8 mouse cellular contexts compared by ENCODE assay signal in the genomic region with DNA sequence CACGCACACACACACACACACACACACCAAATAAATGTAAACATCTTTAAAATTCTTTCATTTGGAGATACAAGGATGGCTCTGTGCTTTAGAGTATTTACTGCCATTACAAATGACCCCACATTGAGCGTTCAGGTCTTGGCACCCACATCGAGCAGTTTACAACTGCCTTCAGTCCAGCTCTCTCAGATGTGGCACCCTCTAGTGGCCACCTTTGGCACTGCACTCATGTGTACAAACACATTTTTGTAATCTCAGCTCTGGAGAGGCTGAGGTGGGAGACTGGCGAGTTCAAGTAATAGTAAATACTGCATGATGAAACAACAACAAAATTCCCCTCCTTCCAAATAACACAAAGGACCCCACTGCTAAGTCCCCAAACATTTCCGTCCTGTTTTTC.
DNase-seq lines count a peak whose midpoint lies in the region; ATAC-seq and TF ChIP-seq lines count a peak whose summit lies in the region.

No protein-coding gene starts in this region.

- no peak overlapping the region for H3K4me2 ChIP-seq in forebrain, postnatal 0 days (ENCODE audit: low read depth)
- no peak overlapping the region for H3K4me2 ChIP-seq in neural tube, embryonic 15.5 days

- H3K4me1 ChIP-seq in forebrain, postnatal 0 days (ENCODE audit: insufficient read depth) = no peaks in the 10 kb centered on the region
- no peaks in the 10 kb centered on the region for H3K4me1 ChIP-seq in forebrain, embryonic 10.5 days
- H3K4me1 ChIP-seq in neural tube, embryonic 15.5 days = no peaks in the 10 kb centered on the region

- no peak for ATAC-seq in forebrain, postnatal 0 days
- no peak for ATAC-seq in neural tube, embryonic 15.5 days (ENCODE audit: low FRiP score)

- no peaks in the 10 kb centered on the region for H3K36me3 ChIP-seq in forebrain, postnatal 0 days (ENCODE audit: insufficient read depth)
- H3K36me3 ChIP-seq in forebrain, embryonic 10.5 days (replicated peaks) = no peaks in the 10 kb centered on the region
- no peaks in the 10 kb centered on the region for H3K36me3 ChIP-seq in neural tube, embryonic 15.5 days
- no peaks in the 10 kb centered on the region for H3K36me3 ChIP-seq in splenic B cell, adult 2 months (ENCODE audit: control insufficient read depth, insufficient read depth, low read length, poor library complexity, severe bottlenecking)

- no peaks in the 10 kb centered on the region for H3K9me3 ChIP-seq in forebrain, postnatal 0 days (ENCODE audit: low read length)
- H3K9me3 ChIP-seq in forebrain, embryonic 10.5 days = no peaks in the 10 kb centered on the region
- H3K9me3 ChIP-seq in neural tube, embryonic 15.5 days (replicated peaks) = no peaks in the 10 kb centered on the region

- no peak overlapping the region for H3K4me3 ChIP-seq in forebrain, postnatal 0 days (ENCODE audit: low read depth, low read length)
- H3K4me3 ChIP-seq in forebrain, embryonic 10.5 days = no peak overlapping the region
- H3K4me3 ChIP-seq in neural tube, embryonic 15.5 days (replicated peaks) = no peak overlapping the region

- no peak for DNase-seq in forebrain, postnatal 0 days
- DNase-seq in forebrain, embryonic 10.5 days (ENCODE audit: extremely low spot score, low spot score) = no peak
- peak; percentile 37 for DNase-seq in neural tube, embryonic 10.5 days (ENCODE audit: extremely low spot score, low spot score)
- DNase-seq in embryo, embryonic 11 days = peak; percentile 23
- peak; percentile 0 for DNase-seq in splenic B cell, adult 2 months (ENCODE audit: low read depth, low spot score)
- no peak for DNase-seq in urinary bladder, postnatal 36 days (ENCODE audit: low spot score in 2 of 2)
- no peak for DNase-seq in frontal cortex, postnatal 25 days (ENCODE audit: low spot score in 2 of 2)

- TF ChIP-seq CTCF in forebrain, postnatal 0 days (IDR thresholded peaks at IDR 0.05; ENCODE audit: low read depth) = peak; percentile 56

- 89% methylated on average over 5 of the region's 5 CpGs for WGBS in forebrain, postnatal 0 days
- 91% methylated on average over 5 of the region's 5 CpGs for WGBS in forebrain, embryonic 10.5 days
- 87% methylated on average over 5 of the region's 5 CpGs for WGBS in neural tube, embryonic 15.5 days

- H3K27me3 ChIP-seq in forebrain, postnatal 0 days (ENCODE audit: insufficient read depth, low read length) = no peaks in the 10 kb centered on the region
- no peaks in the 10 kb centered on the region for H3K27me3 ChIP-seq in forebrain, embryonic 10.5 days (ENCODE audit: poor library complexity, severe bottlenecking)
- H3K27me3 ChIP-seq in neural tube, embryonic 15.5 days (replicated peaks) = no peaks in the 10 kb centered on the region
- no peaks in the 10 kb centered on the region for H3K27me3 ChIP-seq in splenic B cell, adult 2 months (ENCODE audit: control insufficient read depth, insufficient read depth, low read length, poor library complexity, severe bottlenecking)

- H3K9ac ChIP-seq in forebrain, postnatal 0 days = no peak overlapping the region
- no peak overlapping the region for H3K9ac ChIP-seq in neural tube, embryonic 15.5 days (replicated peaks)

- no peak overlapping the region for H3K27ac ChIP-seq in forebrain, postnatal 0 days (ENCODE audit: low read depth, low read length)
- no peak overlapping the region for H3K27ac ChIP-seq in forebrain, embryonic 10.5 days
- H3K27ac ChIP-seq in neural tube, embryonic 15.5 days (replicated peaks) = no peak overlapping the region

Comparison
In these comparisons a context has a peak if more than half of its experiments do, and no peak if none do; other contexts are left out.
1. DNase-seq: peak in neural tube, embryonic 10.5 days (single experiment), embryo, embryonic 11 days (single experiment) and splenic B cell, adult 2 months (single experiment); none in forebrain, postnatal 0 days (single experiment), forebrain, embryonic 10.5 days (single experiment), urinary bladder, postnatal 36 days (0 of 2) and frontal cortex, postnatal 25 days (0 of 2).